Mouse (Mus musculus) midbrain, embryonic 14.5 days (tissue): ENCODE data around the gene Psmd2. TPM values are rescaled to one million over a fixed set of nuclear protein-coding genes. Genes with fewer than 3 reads are reported as not detected.
A peak's percentile ranks its signal among the peaks of the same experiment; 100 is the strongest.

ENCODE experiments used
- ATAC-seq: fragments of 200-750 bp; cut with Nextera tagmentation; 2 replicates; pipeline ENCODE4 v1.8.0; 2017; ENCODE audit warnings: moderate number of reproducible peaks, moderate library complexity; ENCODE audit not compliant: low FRiP score, low TSS enrichment
- DNase-seq: peaks from one replicate; pipeline ENCODE4 v3.0.0-alpha.2; 2015
- H3K27ac ChIP-seq: fragments of 300-500 bp; sonication (generic); replicated peaks from 2 replicates; pipeline ENCODE4 v1.5.1; 2014; ENCODE audit warnings: mild to moderate bottlenecking, low read depth, low read length, moderate library complexity
- H3K27me3 ChIP-seq: fragments of 300-500 bp; sonication (generic); 2 replicates; pipeline ENCODE4 v1.6.1; 2014; ENCODE audit warnings: low read length, control low read depth, mixed read lengths; ENCODE audit not compliant: control insufficient read depth, insufficient read depth
- H3K36me3 ChIP-seq: fragments of 300-500 bp; sonication (generic); 2 replicates; pipeline ENCODE4 v1.6.1; 2014; ENCODE audit warnings: low read length, control low read depth; ENCODE audit not compliant: control insufficient read depth, insufficient read depth
- H3K4me1 ChIP-seq: fragments of 300-500 bp; sonication (generic); 2 replicates; pipeline ENCODE4 v1.6.1; 2014; ENCODE audit warnings: mild to moderate bottlenecking, antibody characterized with exemption, low read length, control low read depth; ENCODE audit not compliant: control insufficient read depth, insufficient read depth
- H3K4me2 ChIP-seq: fragments of 300-500 bp; sonication (generic); 2 replicates; pipeline ENCODE4 v1.6.1; 2014; ENCODE audit warnings: mild to moderate bottlenecking, low read length, moderate library complexity
- H3K4me3 ChIP-seq: fragments of 300-500 bp; sonication (generic); replicated peaks from 2 replicates; pipeline ENCODE4 v1.5.1; 2014; ENCODE audit warnings: low read depth, low read length
- H3K9ac ChIP-seq: fragments of 300-500 bp; sonication (generic); replicated peaks from 2 replicates; pipeline ENCODE4 v1.6.1; 2014; ENCODE audit warnings: mild to moderate bottlenecking, low read length, moderate library complexity
- H3K9me3 ChIP-seq: fragments of 300-500 bp; sonication (generic); 2 replicates; pipeline ENCODE4 v1.6.1; 2016; ENCODE audit warnings: low read length, control low read depth, mixed read lengths; ENCODE audit not compliant: control insufficient read depth
- WGBS: fragments of 180-500 bp; shearing (Covaris S2); extraction: QIAGEN DNeasy Blood & Tissue Kit; methylation state at CpG from one replicate; pipeline ENCODE4 v1.1.7; 2014; 5-methylcytosine and 5-hydroxymethylcytosine counted together
- polyA plus RNA-seq: library from polyadenylated mRNA; unstranded; fragments of >200 nt; fragmentation: Nextera tagmentation; extraction: Ambion mirVana; gene quantifications from 2 replicates; pipeline ENCODE4 v1.2.1, GENCODE M21; 2014

Psmd2 gene
- polyA plus RNA-seq: 277 and 366 TPM in 2 replicates

DNA sequence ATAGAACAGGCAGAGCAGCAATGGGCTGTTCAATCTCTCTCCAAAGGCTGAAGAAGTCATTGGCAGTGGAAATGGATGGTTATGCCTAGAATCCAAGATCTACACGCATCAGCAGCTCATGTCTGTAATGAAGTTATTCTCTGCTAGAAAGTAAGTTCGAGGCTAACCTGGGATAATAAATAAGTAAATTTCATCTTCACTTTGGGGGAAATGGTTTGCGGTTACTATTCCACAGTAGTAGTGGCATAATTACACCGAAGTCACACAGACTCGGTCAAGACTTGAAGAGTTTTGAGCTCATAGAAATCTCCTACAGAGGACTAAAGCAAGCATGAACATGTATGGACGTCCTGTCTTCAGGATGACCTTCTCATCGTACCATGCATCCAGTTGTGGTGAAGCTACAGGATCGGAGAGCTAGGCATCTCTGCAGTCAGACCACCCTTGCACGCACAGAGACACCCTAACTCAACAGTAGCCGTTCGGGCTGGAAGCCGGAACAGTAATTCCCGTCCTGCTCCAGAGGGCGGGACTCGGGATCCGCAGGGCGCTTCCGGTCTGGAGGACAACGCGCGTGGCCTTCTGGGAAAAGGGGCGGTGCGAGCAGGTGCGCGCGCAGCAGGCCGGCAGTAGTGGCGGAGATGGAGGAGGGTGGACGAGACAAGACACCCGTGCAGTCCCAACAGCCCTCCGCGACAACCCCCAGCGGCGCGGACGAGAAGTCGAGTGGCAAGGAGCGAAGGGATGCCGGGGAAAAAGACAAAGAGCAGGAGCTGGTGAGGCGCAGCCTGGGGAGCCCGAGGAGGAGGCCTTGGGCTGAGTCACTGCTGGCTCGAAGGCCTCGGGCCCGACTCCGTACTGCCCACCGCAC lies at the start of gene Psmd2:
TSS of gene Psmd2 (plus strand) at position 577 of the 871 bp plus-strand sequence.
- ATAC-seq (peak; percentile 94), DNase-seq (peak; percentile 98)
- Histone ChIP-seq H3K27me3 (no peaks in the 10 kb centered on the region), H3K27ac (peak within 1 kb of the TSS; percentile 75), H3K4me2 (peak within 1 kb of the TSS; percentile 79), H3K36me3 (peaks cover 19% of the 10 kb centered on the region), H3K4me3 (peak within 1 kb of the TSS; percentile 72), H3K4me1 (peaks cover 13% of the 10 kb centered on the region), H3K9ac (peak within 1 kb of the TSS; percentile 78), H3K9me3 (no peaks in the 10 kb centered on the region)
- WGBS: 2% methylated on average over 46 of the region's 46 CpGs

DNA sequence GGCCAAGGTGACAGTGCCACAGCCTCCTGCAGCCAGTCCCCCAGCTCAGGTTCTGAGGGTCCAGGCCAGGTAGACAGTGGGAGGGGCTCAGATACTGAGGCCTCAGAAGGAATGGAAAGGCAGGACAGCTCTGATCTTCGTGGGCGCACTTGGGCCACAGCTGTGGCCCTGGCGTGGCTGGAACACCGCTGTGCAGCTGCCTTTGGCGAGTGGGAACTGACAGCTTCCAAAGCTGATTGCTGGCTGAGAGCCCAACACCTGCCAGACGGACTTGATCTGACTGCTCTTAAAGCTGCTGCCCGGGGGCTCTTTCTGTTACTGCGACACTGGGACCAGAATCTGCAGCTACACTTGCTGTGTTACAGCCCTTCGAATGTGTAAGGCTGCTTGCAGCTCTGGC lies 46.7 kb upstream of the Psmd2 start:
- H3K27ac ChIP-seq: no peak overlapping the region
- DNase-seq (peak; percentile 57), ATAC-seq (no peak)
- H3K4me2 ChIP-seq: no peak overlapping the region
- 55% methylated on average over 9 of the region's 9 CpGs for WGBS
- H3K9me3 ChIP-seq: no peaks in the 10 kb centered on the region
- H3K4me3 ChIP-seq: no peak overlapping the region
- H3K4me1 ChIP-seq: peaks cover 8% of the 10 kb centered on the region
- H3K27me3 ChIP-seq: no peaks in the 10 kb centered on the region
- H3K36me3 ChIP-seq: peaks cover 42% of the 10 kb centered on the region
- no peak overlapping the region for H3K9ac ChIP-seq

DNA sequence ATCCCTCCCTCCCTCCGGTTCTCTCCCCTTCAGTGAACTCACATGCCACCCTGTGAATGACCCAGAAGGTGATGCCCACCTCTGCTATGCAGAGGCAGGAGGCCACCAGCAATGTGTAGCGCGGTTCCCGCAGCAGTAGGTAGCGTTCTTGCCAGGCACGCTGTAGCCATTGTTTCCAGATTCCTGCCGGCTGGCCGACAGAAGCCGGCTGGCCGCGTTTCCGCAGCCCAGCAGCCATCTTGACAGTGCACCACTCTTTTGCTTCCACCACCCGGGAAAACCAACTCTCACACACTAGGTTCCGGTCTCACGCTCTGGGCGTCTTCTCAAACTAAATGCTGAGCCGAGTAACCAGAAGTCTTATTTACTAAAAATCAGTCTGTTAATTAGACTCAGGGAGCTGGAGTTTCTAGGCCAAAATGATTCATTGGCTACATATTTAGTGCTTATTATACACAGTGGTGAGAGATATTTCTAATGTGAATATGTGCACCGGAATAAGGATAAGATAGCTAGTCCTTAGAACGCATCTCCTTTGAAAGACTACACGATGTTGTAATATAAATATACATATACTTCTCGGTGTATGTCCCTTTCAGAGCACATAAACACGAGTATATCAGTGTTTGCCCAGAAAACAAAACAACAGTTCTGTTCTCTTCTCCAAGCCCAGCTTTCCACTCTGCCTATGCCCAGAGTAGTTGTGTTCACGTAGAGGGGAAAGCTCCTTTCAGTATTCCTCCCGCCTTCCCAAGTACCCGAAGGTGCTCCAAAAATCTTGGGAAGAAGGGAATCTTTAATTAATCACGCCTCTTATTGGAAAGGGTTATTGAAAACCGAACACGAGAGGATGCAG lies 40.7 kb upstream of the Psmd2 start:
- peaks cover 25% of the 10 kb centered on the region for H3K36me3 ChIP-seq
- peak overlapping the region; percentile 84 for H3K27ac ChIP-seq
- DNase-seq (peak; percentile 91), ATAC-seq (peak; percentile 74)
- H3K27me3 ChIP-seq: no peaks in the 10 kb centered on the region
- peak overlapping the region; percentile 67 for H3K4me3 ChIP-seq
- no peaks in the 10 kb centered on the region for H3K9me3 ChIP-seq
- H3K4me2 ChIP-seq: peak overlapping the region; percentile 81
- WGBS: under 1% methylated on average over 28 of the region's 28 CpGs
- peak overlapping the region; percentile 81 for H3K9ac ChIP-seq
- peaks cover 19% of the 10 kb centered on the region for H3K4me1 ChIP-seq

DNA sequence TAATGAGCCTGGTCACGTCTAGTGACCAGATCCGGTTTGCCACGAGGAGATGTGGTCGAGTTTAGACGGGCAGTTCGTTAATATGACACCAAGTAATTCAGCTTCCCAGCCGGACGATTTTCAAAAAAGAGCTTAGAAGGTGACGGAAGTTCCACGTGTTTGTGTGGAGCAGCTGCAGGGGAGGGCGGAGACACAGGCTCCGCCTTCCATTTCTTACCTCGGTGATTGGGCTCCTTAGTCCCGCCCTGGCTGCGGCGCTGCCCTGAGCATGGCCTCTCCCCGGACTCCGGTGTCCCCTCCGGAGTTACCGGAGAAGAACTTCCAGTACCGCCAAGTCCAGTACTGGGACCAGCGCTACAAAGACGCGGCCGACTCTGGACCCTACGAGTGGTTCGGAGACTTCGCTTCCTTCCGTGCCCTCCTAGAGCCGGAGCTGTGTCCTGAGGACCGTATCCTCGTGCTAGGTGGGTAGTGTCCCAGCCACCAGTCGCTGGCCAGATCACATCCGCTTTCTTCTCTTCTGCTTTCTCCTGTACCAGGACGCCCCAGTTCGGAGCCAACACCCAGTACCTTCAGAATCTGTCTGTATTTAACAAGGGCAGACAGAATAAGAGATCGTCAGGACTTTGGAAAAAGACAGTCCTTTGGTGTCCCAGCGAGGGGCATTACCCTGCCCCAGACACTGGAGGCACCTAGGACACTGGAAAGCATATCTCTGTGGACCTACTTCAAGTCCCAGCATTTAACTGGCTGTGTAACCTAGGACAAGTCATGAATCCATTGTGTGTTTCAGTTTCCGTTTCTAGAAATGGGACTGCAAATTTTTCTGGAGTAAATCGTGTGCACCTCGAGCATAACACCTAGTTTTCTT lies 39.9 kb upstream of the Psmd2 start, which contains the start of the genes Eef1akmt4, Gm49333 and Alg3:
TSS of gene Eef1akmt4 (plus strand) at position 237 of the 871 bp plus-strand sequence.
TSS of gene Gm49333 (plus strand) at position 254 of the 871 bp plus-strand sequence.
TSS of gene Alg3 (minus strand) at position 379 of the 871 bp plus-strand sequence.
- H3K27me3 ChIP-seq: no peaks in the 10 kb centered on the region
- 2% methylated on average over 41 of the region's 41 CpGs for WGBS
- peak within 1 kb of the TSS; percentile 81 for H3K9ac ChIP-seq
- peaks cover 18% of the 10 kb centered on the region for H3K36me3 ChIP-seq
- peak within 1 kb of the TSS; percentile 67 for H3K4me3 ChIP-seq
- DNase-seq (peak; percentile 93), ATAC-seq (peak; percentile 91)
- H3K9me3 ChIP-seq: no peaks in the 10 kb centered on the region
- H3K4me2 ChIP-seq: peak within 1 kb of the TSS; percentile 81
- H3K4me1 ChIP-seq: peaks cover 19% of the 10 kb centered on the region
- H3K27ac ChIP-seq: peak within 1 kb of the TSS; percentile 84

DNA sequence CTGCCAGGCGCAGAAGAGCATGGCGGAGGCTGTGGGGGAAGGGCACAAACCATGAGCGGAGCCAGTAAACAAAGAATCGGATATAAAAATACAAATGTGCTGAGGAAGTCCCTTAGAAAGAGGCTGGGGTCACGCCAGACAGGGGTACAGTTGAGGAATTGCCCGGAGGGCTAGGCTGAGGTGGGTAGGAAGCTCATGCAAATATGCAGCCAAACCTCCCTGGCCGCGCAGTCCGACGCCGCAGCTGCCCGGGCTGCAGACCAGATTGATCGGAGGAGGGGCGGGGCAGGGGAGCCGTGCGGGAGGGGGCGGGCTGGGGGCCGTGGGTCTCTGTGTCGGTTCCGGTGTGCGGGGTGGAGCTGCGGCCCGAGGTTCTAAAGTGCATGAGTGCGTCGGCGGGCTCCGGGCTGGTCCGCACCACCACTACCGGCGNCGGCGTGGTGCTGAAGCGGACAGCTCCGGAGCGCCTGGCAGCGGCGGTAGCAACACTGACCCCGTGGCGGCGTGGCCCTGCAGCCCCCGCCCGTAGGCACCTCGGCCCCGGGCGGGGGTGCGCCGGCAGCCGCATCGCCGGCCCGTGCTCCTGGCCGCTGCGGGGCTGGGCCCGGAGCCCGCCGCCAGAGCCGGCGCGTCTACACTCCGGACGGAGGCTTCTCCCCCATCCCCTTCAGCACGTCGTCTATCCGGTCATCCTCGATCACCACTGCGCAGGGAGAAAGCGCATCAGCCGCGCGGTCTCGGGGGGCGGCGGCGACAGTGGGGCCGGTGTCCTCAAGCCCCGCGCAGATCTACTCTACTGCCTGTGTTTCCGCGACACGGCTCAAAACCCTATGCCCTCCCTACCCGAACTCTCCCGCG lies 31.7 kb upstream of the Psmd2 start:
- 1% methylated on average over 80 of the region's 83 CpGs for WGBS
- peak overlapping the region; percentile 82 for H3K4me3 ChIP-seq
- peaks cover 24% of the 10 kb centered on the region for H3K4me1 ChIP-seq
- peak overlapping the region; percentile 83 for H3K9ac ChIP-seq
- 0 out of 2 replicates have a peak, but pooled peaks cover 4% of the 10 kb centered on the region for H3K36me3 ChIP-seq
- H3K27ac ChIP-seq: peak overlapping the region; percentile 93
- H3K27me3 ChIP-seq: no peaks in the 10 kb centered on the region
- DNase-seq (peak; percentile 67), ATAC-seq (peak; percentile 36)
- H3K9me3 ChIP-seq: no peaks in the 10 kb centered on the region
- peak overlapping the region; percentile 89 for H3K4me2 ChIP-seq

DNA sequence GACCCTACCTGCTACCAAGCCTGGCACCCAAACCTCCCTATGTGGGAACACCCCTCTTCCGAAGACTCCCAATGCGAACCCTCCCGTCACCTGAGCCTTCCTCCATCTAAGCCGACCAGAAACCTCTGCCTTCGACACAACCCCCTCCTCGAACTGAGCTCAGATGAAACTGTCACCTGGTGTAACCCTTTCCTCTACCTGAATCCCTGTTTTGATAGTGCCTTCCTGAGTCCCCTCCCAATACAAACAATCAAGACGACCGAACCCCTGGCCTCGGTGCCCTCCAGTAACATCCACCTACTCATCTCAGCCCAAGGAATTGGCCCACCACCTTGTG lies 31.1 kb upstream of the Psmd2 start:
- DNase-seq (peak; percentile 53), ATAC-seq (peak; percentile 6; the same call in 1 of the 2 replicates)
- H3K36me3 ChIP-seq: 0 out of 2 replicates have a peak, but pooled peaks cover 4% of the 10 kb centered on the region

DNA sequence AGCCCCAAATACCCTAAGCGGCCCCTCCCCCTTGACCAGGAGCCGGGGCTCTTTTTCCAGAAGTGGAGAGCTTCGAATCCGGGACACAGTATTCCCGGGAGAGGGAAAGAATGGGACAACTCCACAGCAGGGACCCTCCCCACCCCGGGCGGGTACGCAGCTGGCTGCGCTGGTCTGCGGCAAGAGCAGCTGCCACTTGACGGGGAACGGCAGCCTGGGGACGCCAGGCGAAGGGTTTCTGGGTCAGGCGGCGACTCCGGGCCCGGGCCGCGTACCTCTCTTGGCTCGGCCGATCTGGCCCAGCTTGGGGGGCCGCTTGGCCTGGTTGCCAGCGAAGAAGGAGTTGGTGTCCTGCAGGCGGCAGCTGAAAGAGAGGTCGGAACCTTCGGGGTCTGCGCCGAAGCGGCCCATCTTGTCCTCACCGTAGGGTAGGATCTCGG lies 30.7 kb upstream of the Psmd2 start:
- peak overlapping the region; percentile 93 for H3K27ac ChIP-seq
- H3K9ac ChIP-seq: peak overlapping the region; percentile 83
- H3K4me2 ChIP-seq: peak overlapping the region; percentile 89
- H3K27me3 ChIP-seq: no peaks in the 10 kb centered on the region
- H3K9me3 ChIP-seq: no peaks in the 10 kb centered on the region
- under 1% methylated on average over 32 of the region's 32 CpGs for WGBS
- peak overlapping the region; percentile 82 for H3K4me3 ChIP-seq
- ATAC-seq (peak; percentile 24; the same call in 1 of the 2 replicates), DNase-seq (no peak)
- peaks cover 24% of the 10 kb centered on the region for H3K4me1 ChIP-seq
- H3K36me3 ChIP-seq: 0 out of 2 replicates have a peak, but pooled peaks cover 1% of the 10 kb centered on the region

More for the DNA sequence above, 31.1 kb upstream of the Psmd2 start:
- Histone ChIP-seq H3K9me3 (no peaks in the 10 kb centered on the region), H3K4me2 (peak overlapping the region; percentile 89), H3K9ac (peak overlapping the region; percentile 83), H3K27me3 (no peaks in the 10 kb centered on the region), H3K4me3 (peak overlapping the region; percentile 82), H3K4me1 (peaks cover 24% of the 10 kb centered on the region), H3K27ac (peak overlapping the region; percentile 93)
- WGBS: 1% methylated on average over 9 of the region's 9 CpGs
